Mouse (Mus musculus): ENCODE measurements around the gene Arid1b.

DNA sequence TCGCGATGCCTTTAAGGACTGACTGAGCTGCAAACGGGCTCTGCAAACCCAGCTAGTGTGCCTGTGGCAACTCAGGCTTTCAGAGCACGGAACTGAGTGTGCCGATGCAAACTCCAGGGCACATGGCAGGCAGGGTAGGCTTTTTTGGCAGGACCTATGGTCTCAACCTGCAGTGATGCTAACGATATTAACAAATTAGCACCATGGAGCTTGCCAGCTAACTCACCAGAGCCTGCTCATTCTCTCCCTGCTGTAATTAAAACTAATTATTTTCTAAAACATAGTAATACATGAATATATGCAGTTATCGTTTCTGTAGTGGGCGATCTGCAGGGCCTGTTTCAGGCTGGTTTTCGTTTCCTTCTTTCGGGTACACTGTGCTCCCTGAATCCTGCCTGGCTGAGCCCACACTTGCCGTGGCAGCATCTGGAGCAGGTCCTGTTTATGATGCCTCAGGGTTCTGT, 316.3 kb downstream of the Arid1b start:
- TF ChIP-seq CTCF (IDR thresholded peaks at IDR 0.05; ENCODE audit: low read depth, low read length) (no peak), POLR2A (IDR thresholded peaks at IDR 0.05; ENCODE audit: extremely low read depth, insufficient read depth, low read length) (no peak)
